Mouse (Mus musculus) MEL (cell line): ENCODE data around the gene Ganab. TPM values are rescaled to one million over a fixed set of nuclear protein-coding genes. Genes with fewer than 3 reads are reported as not detected.

Source experiments
- DNase-seq: peaks from one replicate; pipeline ENCODE4 v3.0.0; 2011; ENCODE audit warnings: low read depth, low spot score
- H3K27ac ChIP-seq: 2 replicates; pipeline ENCODE4 v1.5.1; 2012; ENCODE audit warnings: low read depth, mild to moderate bottlenecking, control low read depth, low read length, moderate library complexity; ENCODE audit not compliant: control insufficient read depth
- H3K27me3 ChIP-seq, 2 experiments: fragments of 150-350 bp in 1 of 2; sonication (generic) in 1 of 2; 2 replicates each; pipeline ENCODE4 v1.6.1; 2012; ENCODE audit warnings: low read length in 2 of 2, mild to moderate bottlenecking in 2 of 2, improper control_type of control experiment in 1 of 2, moderate library complexity in 1 of 2; ENCODE audit not compliant: insufficient read depth in 2 of 2, control insufficient read depth in 1 of 2
- H3K36me3 ChIP-seq, 2 experiments: 2 replicates each; pipeline ENCODE4 v1.6.1; 2012 to 2014; ENCODE audit warnings: low read length in 2 of 2, improper control_type of control experiment in 1 of 2, inconsistent platforms in 1 of 2, mild to moderate bottlenecking in 1 of 2; ENCODE audit not compliant: insufficient read depth in 2 of 2, control insufficient read depth in 1 of 2
- H3K4me1 ChIP-seq, 2 experiments: fragments of 150-350 bp in 1 of 2; sonication (generic) in 1 of 2; 2 replicates each; pipeline ENCODE4 v1.6.1; 2012; ENCODE audit warnings: low read length in 2 of 2, improper control_type of control experiment in 1 of 2, mild to moderate bottlenecking in 1 of 2; ENCODE audit not compliant: insufficient read depth in 2 of 2, control insufficient read depth in 1 of 2
- H3K4me3 ChIP-seq, 2 experiments: fragments of 150-350 bp in 1 of 2; sonication (generic) in 1 of 2; 2 replicates each; pipeline ENCODE4 v1.5.1; 2012; ENCODE audit warnings: low read depth in 2 of 2, low read length in 2 of 2, mild to moderate bottlenecking in 2 of 2, moderate library complexity in 2 of 2, control low read depth in 1 of 2, improper control_type of control experiment in 1 of 2; ENCODE audit not compliant: control insufficient read depth in 1 of 2, insufficient read depth in 1 of 2
- H3K79me2 ChIP-seq: 2 replicates; pipeline ENCODE4 v1.6.1; 2012; ENCODE audit warnings: mild to moderate bottlenecking, low read length, moderate library complexity; ENCODE audit not compliant: control insufficient read depth, poor library complexity, insufficient read depth
- H3K9ac ChIP-seq: 2 replicates; pipeline ENCODE4 v1.6.1; 2012; ENCODE audit warnings: low read depth, mild to moderate bottlenecking, control low read depth, low read length, moderate library complexity; ENCODE audit not compliant: control insufficient read depth, poor library complexity, severe bottlenecking
- H3K9me3 ChIP-seq: fragments of 150-350 bp; sonication (generic); replicated peaks from 2 replicates; pipeline ENCODE4 v1.6.1; 2012; ENCODE audit warnings: mild to moderate bottlenecking, low read length, improper control_type of control experiment, moderate library complexity; ENCODE audit not compliant: insufficient read depth
- BHLHE40 ChIP-seq: IDR thresholded peaks from 2 replicates; pipeline ENCODE4 v1.6.1; 2012; ENCODE audit warnings: low read depth, mild to moderate bottlenecking, inconsistent platforms, low read length, improper control_type of control experiment, borderline replicate concordance
- E2F4 ChIP-seq: IDR thresholded peaks from 2 replicates; pipeline ENCODE4 v1.6.1; 2011; ENCODE audit warnings: low read depth, low read length, improper control_type of control experiment, borderline replicate concordance
- ELF1 ChIP-seq: IDR thresholded peaks from 2 replicates; pipeline ENCODE4 v1.6.1; 2014; ENCODE audit warnings: low read depth, mild to moderate bottlenecking, inconsistent platforms, low read length, improper control_type of control experiment, moderate library complexity
- EP300 ChIP-seq, 2 experiments: IDR thresholded peaks; 2 replicates each; pipeline ENCODE4 v1.6.1; 2011; ENCODE audit warnings: improper control_type of control experiment in 2 of 2, low read length in 2 of 2, low read depth in 1 of 2, mild to moderate bottlenecking in 1 of 2
- ETS1 ChIP-seq: IDR thresholded peaks from 2 replicates; pipeline ENCODE4 v1.6.1; 2012; ENCODE audit warnings: low read depth, mild to moderate bottlenecking, inconsistent platforms, low read length, improper control_type of control experiment, moderate library complexity
- GABPA ChIP-seq: IDR thresholded peaks from 2 replicates; pipeline ENCODE4 v1.6.1; 2012; ENCODE audit warnings: low read depth, mild to moderate bottlenecking, inconsistent platforms, low read length, improper control_type of control experiment, moderate library complexity
- GATA1 ChIP-seq: IDR thresholded peaks from 2 replicates; pipeline ENCODE4 v1.6.1; 2011; ENCODE audit warnings: low read depth, low read length, improper control_type of control experiment
- HCFC1 ChIP-seq: IDR thresholded peaks from 2 replicates; pipeline ENCODE4 v1.6.1; 2012; ENCODE audit warnings: low read depth, mild to moderate bottlenecking, inconsistent platforms, low read length, improper control_type of control experiment, moderate library complexity
- JUND ChIP-seq: IDR thresholded peaks from 2 replicates; pipeline ENCODE4 v1.6.1; 2011; ENCODE audit warnings: low read depth, mild to moderate bottlenecking, improper control_type of control experiment, low read length
- KAT2A ChIP-seq: conservative IDR thresholded peaks from 2 replicates; pipeline ENCODE4 v1.6.1; 2012; ENCODE audit warnings: low read depth, low read length, improper control_type of control experiment, inconsistent platforms
- MAX ChIP-seq: IDR thresholded peaks from 2 replicates; pipeline ENCODE4 v1.6.1; 2011; ENCODE audit warnings: low read length, improper control_type of control experiment
- MAZ ChIP-seq: IDR thresholded peaks from 2 replicates; pipeline ENCODE4 v1.6.1; 2012; ENCODE audit warnings: low read depth, mild to moderate bottlenecking, inconsistent platforms, low read length, improper control_type of control experiment
- MEF2A ChIP-seq: IDR thresholded peaks from 2 replicates; pipeline ENCODE4 v1.6.1; 2014; ENCODE audit warnings: low read depth, mild to moderate bottlenecking, inconsistent platforms, low read length, improper control_type of control experiment; ENCODE audit not compliant: poor library complexity, insufficient replicate concordance, severe bottlenecking; ENCODE audit errors: extremely low read depth
- MXI1 ChIP-seq: IDR thresholded peaks from 2 replicates; pipeline ENCODE4 v1.6.1; 2011; ENCODE audit warnings: mild to moderate bottlenecking, low read depth, low read length, improper control_type of control experiment
- MYB ChIP-seq: IDR thresholded peaks from 2 replicates; pipeline ENCODE4 v1.6.1; 2011; ENCODE audit warnings: mild to moderate bottlenecking, low read depth, low read length, improper control_type of control experiment
- MYC ChIP-seq: IDR thresholded peaks from 2 replicates; pipeline ENCODE4 v1.6.1; 2011; ENCODE audit warnings: low read depth, mild to moderate bottlenecking, low read length, improper control_type of control experiment, moderate library complexity
- NELFE ChIP-seq: IDR thresholded peaks from 2 replicates; pipeline ENCODE4 v1.6.1; 2011; ENCODE audit warnings: low read depth, low read length, improper control_type of control experiment
- POLR2AphosphoS2 ChIP-seq: IDR thresholded peaks from 2 replicates; pipeline ENCODE4 v1.6.1; 2011; ENCODE audit warnings: low read length, improper control_type of control experiment
- POLR2AphosphoS5 ChIP-seq: IDR thresholded peaks from 2 replicates; pipeline ENCODE4 v1.6.1; 2012; ENCODE audit warnings: low read depth, borderline replicate concordance, mild to moderate bottlenecking, inconsistent platforms, low read length, moderate library complexity, mixed read lengths
- RAD21 ChIP-seq: IDR thresholded peaks from 2 replicates; pipeline ENCODE4 v1.6.1; 2011; ENCODE audit warnings: mild to moderate bottlenecking, low read depth, low read length, improper control_type of control experiment
- SIN3A ChIP-seq: IDR thresholded peaks from 2 replicates; pipeline ENCODE4 v1.6.1; 2012; ENCODE audit warnings: low read length, improper control_type of control experiment, inconsistent platforms
- SMC3 ChIP-seq: IDR thresholded peaks from 2 replicates; pipeline ENCODE4 v1.6.1; 2011; ENCODE audit warnings: low read depth, low read length, improper control_type of control experiment
- TAL1 ChIP-seq: IDR thresholded peaks from 2 replicates; pipeline ENCODE4 v1.6.1; 2012; ENCODE audit warnings: mild to moderate bottlenecking, inconsistent platforms, low read length, moderate library complexity, mixed read lengths
- TBP ChIP-seq: IDR thresholded peaks from 2 replicates; pipeline ENCODE4 v1.8.0; 2011; ENCODE audit warnings: low read depth, low read length, improper control_type of control experiment
- USF1 ChIP-seq: IDR thresholded peaks from 2 replicates; pipeline ENCODE4 v1.6.1; 2014; ENCODE audit warnings: low read depth, mild to moderate bottlenecking, inconsistent platforms, low read length, improper control_type of control experiment, moderate library complexity
- USF2 ChIP-seq, 2 experiments: IDR thresholded peaks; 2 replicates each; pipeline ENCODE4 v1.6.1; 2011 to 2012; ENCODE audit warnings: improper control_type of control experiment in 2 of 2, low read length in 2 of 2, borderline replicate concordance in 1 of 2, inconsistent platforms in 1 of 2, low read depth in 1 of 2, mild to moderate bottlenecking in 1 of 2; ENCODE audit not compliant: insufficient read depth in 1 of 2
- ZC3H11A ChIP-seq: IDR thresholded peaks from 2 replicates; pipeline ENCODE4 v1.6.1; 2012; ENCODE audit warnings: low read depth, mild to moderate bottlenecking, inconsistent platforms, low read length, improper control_type of control experiment
- ZKSCAN1 ChIP-seq: IDR thresholded peaks from 2 replicates; pipeline ENCODE4 v1.6.1; 2012; ENCODE audit warnings: low read depth, mild to moderate bottlenecking, inconsistent platforms, low read length, improper control_type of control experiment, moderate library complexity
- ZMIZ1 ChIP-seq: IDR thresholded peaks from 2 replicates; pipeline ENCODE4 v1.6.1; 2012; ENCODE audit warnings: low read depth, mild to moderate bottlenecking, inconsistent platforms, low read length, improper control_type of control experiment, moderate library complexity
- ZNF384 ChIP-seq: IDR thresholded peaks from 2 replicates; pipeline ENCODE4 v1.6.1; 2012; ENCODE audit warnings: low read depth, mild to moderate bottlenecking, inconsistent platforms, low read length, improper control_type of control experiment
- polyA plus RNA-seq, 2 experiments: library from polyadenylated mRNA; stranded (reverse) in 1 of 2; unstranded in 1 of 2; fragments of >175 nt in 1 of 2; fragments of >200 nt in 1 of 2; gene quantifications; 2 replicates each; pipeline versions ENCODE4 v1.2.1 to v1.2.4; 2012; ENCODE audit warnings: low replicate concordance in 2 of 2, low read depth in 1 of 2; ENCODE audit not compliant: insufficient read length in 2 of 2, insufficient read depth in 1 of 2, missing spikeins in 1 of 2
- total RNA-seq: library from RNA; depleted of rRNA; stranded (reverse); fragments of 300-350 nt; gene quantifications from 2 replicates; pipeline ENCODE4 v1.2.3, GENCODE M21; 2012

The Ganab gene
- total and polyA plus RNA-seq, 3 experiments, result 122 to 123 TPM; not detected in 1

DNA sequence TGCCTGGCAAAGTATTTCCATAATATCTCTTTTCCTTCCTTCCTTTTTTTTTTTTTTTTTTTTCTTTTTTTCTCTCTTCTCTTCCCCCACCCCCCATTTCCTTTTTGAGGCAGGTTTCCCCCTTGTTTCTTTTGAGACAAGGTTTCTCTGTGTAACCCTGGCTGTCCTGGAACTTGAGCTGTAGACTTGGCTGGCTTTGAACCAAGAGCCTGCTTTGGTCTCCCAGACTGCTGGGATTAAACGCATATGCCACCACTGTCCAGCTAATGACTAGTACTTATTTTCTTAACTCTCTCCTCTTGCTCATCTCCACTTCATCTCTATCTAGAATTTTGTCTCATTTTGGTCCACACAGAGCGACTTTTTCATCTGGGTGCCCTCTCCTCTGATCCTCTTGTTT lies 45.2 kb downstream of the Ganab start:
- H3K9me3 ChIP-seq, result no peaks in the 10 kb centered on the region
- peak overlapping the region; percentile 92 for H3K27ac ChIP-seq
- peaks cover 14 to 45% of the 10 kb centered on the region in 2 experiments for H3K36me3 ChIP-seq
- DNase-seq, result peak; percentile 43
- no peaks in the 10 kb centered on the region for H3K27me3 ChIP-seq
- H3K4me3 ChIP-seq, result peak overlapping the region; percentile 85 to 99
- TF ChIP-seq MAZ (no peak), MXI1 (no peak), ZNF384 (peak; percentile 53; the same call in 1 of the 2 replicates), GABPA (no peak)
- TF ChIP-seq, all 39 proteins: peak for 1
- H3K4me1 ChIP-seq, result peaks cover 11 to 36% of the 10 kb centered on the region in 2 experiments
- H3K79me2 ChIP-seq, result peaks cover 38% of the 10 kb centered on the region
- peak overlapping the region; percentile 92 for H3K9ac ChIP-seq

GRCm38 (mm10) chr19:8944062-8944461 lies 46.2 kb downstream of the Ganab start:
- Histone ChIP-seq H3K27ac (peak overlapping the region; percentile 92), H3K4me3 (peak overlapping the region; percentile 15 to 85; a peak in 3 of 4 replicates), H3K4me1 (peaks cover 11 to 37% of the 10 kb centered on the region in 2 experiments), H3K27me3 (no peaks in the 10 kb centered on the region), H3K36me3 (peaks cover 16 to 48% of the 10 kb centered on the region in 2 experiments), H3K9me3 (no peaks in the 10 kb centered on the region), H3K9ac (peak overlapping the region; percentile 92), H3K79me2 (peaks cover 38% of the 10 kb centered on the region)
- peak; percentile 91 for DNase-seq
- TF ChIP-seq POLR2AphosphoS2 (peak; percentile 67; the same call in 1 of the 2 replicates), MXI1 (peak; percentile 93), MEF2A (0 out of 2 replicates have a peak, but pooled peaks have one; percentile 55), ZKSCAN1 (no peak), BHLHE40 (peak; percentile 73; the same call in 1 of the 2 replicates), GATA1 (peak; percentile 87), USF2 (IDR thresholded peaks at IDR 0.05; ENCODE audit: borderline replicate concordance in 1 of 2, insufficient read depth in 1 of 2, low read depth in 1 of 2, low read length in 2 of 2) (no peak), MAX (peak; percentile 53; the same call in 1 of the 2 replicates), EP300 (IDR thresholded peaks at IDR 0.05; ENCODE audit: low read depth in 1 of 2, low read length in 2 of 2) (peak; percentile 67 to 92; a peak in 3 of 4 replicates), SMC3 (no peak), NELFE (no peak), MYC (0 out of 2 replicates have a peak, but pooled peaks have one; percentile 22), ZNF384 (no peak), ETS1 (peak; percentile 95), ZMIZ1 (0 out of 2 replicates have a peak, but pooled peaks have one; percentile 42), USF1 (no peak), RAD21 (no peak), ZC3H11A (0 out of 2 replicates have a peak, but pooled peaks have one; percentile 4), TAL1 (peak; percentile 80), ELF1 (peak; percentile 37; the same call in 1 of the 2 replicates), SIN3A (peak; percentile 92), KAT2A (no peak; the same call in 1 of the 2 replicates), MAZ (peak; percentile 93), JUND (no peak), HCFC1 (peak; percentile 60), E2F4 (no peak), MYB (0 out of 2 replicates have a peak, but pooled peaks have one; percentile 26), TBP (0 out of 2 replicates have a peak, but pooled peaks have one; percentile 35), POLR2AphosphoS5 (no peak)
